Mouse (Mus musculus) MEL (cell line): ENCODE results near the gene Layn. TPM values are rescaled to one million over a fixed set of nuclear protein-coding genes. Genes with fewer than 3 reads are reported as not detected.

ENCODE experiments used
- DNase-seq: peaks from one replicate; pipeline ENCODE4 v3.0.0; 2011; ENCODE audit warnings: low read depth, low spot score
- H3K27ac ChIP-seq: 2 replicates; pipeline ENCODE4 v1.5.1; 2012; ENCODE audit warnings: low read depth, mild to moderate bottlenecking, control low read depth, low read length, moderate library complexity; ENCODE audit not compliant: control insufficient read depth
- H3K27me3 ChIP-seq, 2 experiments: fragments of 150-350 bp in 1 of 2; sonication (generic) in 1 of 2; 2 replicates each; pipeline ENCODE4 v1.6.1; 2012; ENCODE audit warnings: low read length in 2 of 2, mild to moderate bottlenecking in 2 of 2, improper control_type of control experiment in 1 of 2, moderate library complexity in 1 of 2; ENCODE audit not compliant: insufficient read depth in 2 of 2, control insufficient read depth in 1 of 2
- H3K36me3 ChIP-seq, 2 experiments: 2 replicates each; pipeline ENCODE4 v1.6.1; 2012 to 2014; ENCODE audit warnings: low read length in 2 of 2, improper control_type of control experiment in 1 of 2, inconsistent platforms in 1 of 2, mild to moderate bottlenecking in 1 of 2; ENCODE audit not compliant: insufficient read depth in 2 of 2, control insufficient read depth in 1 of 2
- H3K4me1 ChIP-seq, 2 experiments: fragments of 150-350 bp in 1 of 2; sonication (generic) in 1 of 2; 2 replicates each; pipeline ENCODE4 v1.6.1; 2012; ENCODE audit warnings: low read length in 2 of 2, improper control_type of control experiment in 1 of 2, mild to moderate bottlenecking in 1 of 2; ENCODE audit not compliant: insufficient read depth in 2 of 2, control insufficient read depth in 1 of 2
- H3K4me3 ChIP-seq, 2 experiments: fragments of 150-350 bp in 1 of 2; sonication (generic) in 1 of 2; 2 replicates each; pipeline ENCODE4 v1.5.1; 2012; ENCODE audit warnings: low read depth in 2 of 2, low read length in 2 of 2, mild to moderate bottlenecking in 2 of 2, moderate library complexity in 2 of 2, control low read depth in 1 of 2, improper control_type of control experiment in 1 of 2; ENCODE audit not compliant: control insufficient read depth in 1 of 2, insufficient read depth in 1 of 2
- H3K79me2 ChIP-seq: 2 replicates; pipeline ENCODE4 v1.6.1; 2012; ENCODE audit warnings: mild to moderate bottlenecking, low read length, moderate library complexity; ENCODE audit not compliant: control insufficient read depth, poor library complexity, insufficient read depth
- H3K9ac ChIP-seq: 2 replicates; pipeline ENCODE4 v1.6.1; 2012; ENCODE audit warnings: low read depth, mild to moderate bottlenecking, control low read depth, low read length, moderate library complexity; ENCODE audit not compliant: control insufficient read depth, poor library complexity, severe bottlenecking
- H3K9me3 ChIP-seq: fragments of 150-350 bp; sonication (generic); replicated peaks from 2 replicates; pipeline ENCODE4 v1.6.1; 2012; ENCODE audit warnings: mild to moderate bottlenecking, low read length, improper control_type of control experiment, moderate library complexity; ENCODE audit not compliant: insufficient read depth
- CHD2 ChIP-seq: IDR thresholded peaks from 2 replicates; pipeline ENCODE4 v1.6.1; 2011; ENCODE audit warnings: low read length, improper control_type of control experiment
- ELF1 ChIP-seq: IDR thresholded peaks from 2 replicates; pipeline ENCODE4 v1.6.1; 2014; ENCODE audit warnings: low read depth, mild to moderate bottlenecking, inconsistent platforms, low read length, improper control_type of control experiment, moderate library complexity
- GABPA ChIP-seq: IDR thresholded peaks from 2 replicates; pipeline ENCODE4 v1.6.1; 2012; ENCODE audit warnings: low read depth, mild to moderate bottlenecking, inconsistent platforms, low read length, improper control_type of control experiment, moderate library complexity
- GATA1 ChIP-seq: IDR thresholded peaks from 2 replicates; pipeline ENCODE4 v1.6.1; 2011; ENCODE audit warnings: low read depth, low read length, improper control_type of control experiment
- MAX ChIP-seq: IDR thresholded peaks from 2 replicates; pipeline ENCODE4 v1.6.1; 2011; ENCODE audit warnings: low read length, improper control_type of control experiment
- MEF2A ChIP-seq: IDR thresholded peaks from 2 replicates; pipeline ENCODE4 v1.6.1; 2014; ENCODE audit warnings: low read depth, mild to moderate bottlenecking, inconsistent platforms, low read length, improper control_type of control experiment; ENCODE audit not compliant: poor library complexity, insufficient replicate concordance, severe bottlenecking; ENCODE audit errors: extremely low read depth
- MYC ChIP-seq: IDR thresholded peaks from 2 replicates; pipeline ENCODE4 v1.6.1; 2011; ENCODE audit warnings: low read depth, mild to moderate bottlenecking, low read length, improper control_type of control experiment, moderate library complexity
- POLR2A ChIP-seq, 2 experiments: IDR thresholded peaks; 2 replicates each; pipeline ENCODE4 v1.6.1; 2011 to 2012; ENCODE audit warnings: low read length in 2 of 2, mild to moderate bottlenecking in 2 of 2, control low read depth in 1 of 2, improper control_type of control experiment in 1 of 2, low read depth in 1 of 2, moderate library complexity in 1 of 2; ENCODE audit not compliant: control insufficient read depth in 1 of 2, insufficient read depth in 1 of 2, poor library complexity in 1 of 2
- RAD21 ChIP-seq: IDR thresholded peaks from 2 replicates; pipeline ENCODE4 v1.6.1; 2011; ENCODE audit warnings: mild to moderate bottlenecking, low read depth, low read length, improper control_type of control experiment
- SMC3 ChIP-seq: IDR thresholded peaks from 2 replicates; pipeline ENCODE4 v1.6.1; 2011; ENCODE audit warnings: low read depth, low read length, improper control_type of control experiment
- TCF12 ChIP-seq: IDR thresholded peaks from 2 replicates; pipeline ENCODE4 v1.6.1; 2014; ENCODE audit warnings: low read depth, mild to moderate bottlenecking, inconsistent platforms, low read length, improper control_type of control experiment, moderate library complexity
- UBTF ChIP-seq: IDR thresholded peaks from 2 replicates; pipeline ENCODE4 v1.6.1; 2012; ENCODE audit warnings: low read depth, mild to moderate bottlenecking, inconsistent platforms, low read length, improper control_type of control experiment, moderate library complexity, borderline replicate concordance; ENCODE audit not compliant: insufficient read depth
- USF1 ChIP-seq: IDR thresholded peaks from 2 replicates; pipeline ENCODE4 v1.6.1; 2014; ENCODE audit warnings: low read depth, mild to moderate bottlenecking, inconsistent platforms, low read length, improper control_type of control experiment, moderate library complexity
- ZC3H11A ChIP-seq: IDR thresholded peaks from 2 replicates; pipeline ENCODE4 v1.6.1; 2012; ENCODE audit warnings: low read depth, mild to moderate bottlenecking, inconsistent platforms, low read length, improper control_type of control experiment
- ZMIZ1 ChIP-seq: IDR thresholded peaks from 2 replicates; pipeline ENCODE4 v1.6.1; 2012; ENCODE audit warnings: low read depth, mild to moderate bottlenecking, inconsistent platforms, low read length, improper control_type of control experiment, moderate library complexity
- polyA plus RNA-seq, 2 experiments: library from polyadenylated mRNA; stranded (reverse) in 1 of 2; unstranded in 1 of 2; fragments of >175 nt in 1 of 2; fragments of >200 nt in 1 of 2; gene quantifications; 2 replicates each; pipeline versions ENCODE4 v1.2.1 to v1.2.4; 2012; ENCODE audit warnings: low replicate concordance in 2 of 2, low read depth in 1 of 2; ENCODE audit not compliant: insufficient read length in 2 of 2, insufficient read depth in 1 of 2, missing spikeins in 1 of 2
- total RNA-seq: library from RNA; depleted of rRNA; stranded (reverse); fragments of 300-350 nt; gene quantifications from 2 replicates; pipeline ENCODE4 v1.2.3, GENCODE M21; 2012

Gene Layn
- total and polyA plus RNA-seq, 3 experiments, result not detected

DNA sequence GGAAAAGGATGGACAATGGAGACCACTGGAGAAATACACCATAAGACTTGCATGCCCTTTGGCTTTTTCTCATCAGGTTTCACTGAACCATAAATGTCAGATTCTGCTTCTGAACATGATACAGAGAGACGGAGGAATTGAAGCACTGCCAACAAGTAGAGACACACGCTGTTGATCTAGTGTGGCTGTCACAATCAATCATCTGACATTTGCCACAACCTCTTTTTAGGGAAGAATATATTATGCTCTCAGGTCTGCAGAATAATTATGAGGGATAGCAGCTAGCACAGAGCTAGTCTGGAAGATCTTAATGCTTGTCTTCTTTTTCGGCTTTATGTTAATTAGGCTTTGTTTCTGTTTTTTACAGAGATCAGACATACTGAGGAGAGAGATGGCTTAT is 8.7 kb downstream of the Layn start:
- no peak for TF ChIP-seq MYC
- Histone ChIP-seq H3K27me3 (peaks cover 0 to 3% of the 10 kb centered on the region in 2 experiments; a peak in 3 of 4 replicates), H3K9me3 (no peaks in the 10 kb centered on the region), H3K27ac (no peak overlapping the region), H3K4me1 (peaks cover 0 to 9% of the 10 kb centered on the region in 2 experiments; a peak in 1 of 4 replicates), H3K9ac (no peak overlapping the region), H3K4me3 (no peak overlapping the region), H3K79me2 (no peaks in the 10 kb centered on the region), H3K36me3 (no peaks in the 10 kb centered on the region)
- peak; percentile 25 for DNase-seq

DNA sequence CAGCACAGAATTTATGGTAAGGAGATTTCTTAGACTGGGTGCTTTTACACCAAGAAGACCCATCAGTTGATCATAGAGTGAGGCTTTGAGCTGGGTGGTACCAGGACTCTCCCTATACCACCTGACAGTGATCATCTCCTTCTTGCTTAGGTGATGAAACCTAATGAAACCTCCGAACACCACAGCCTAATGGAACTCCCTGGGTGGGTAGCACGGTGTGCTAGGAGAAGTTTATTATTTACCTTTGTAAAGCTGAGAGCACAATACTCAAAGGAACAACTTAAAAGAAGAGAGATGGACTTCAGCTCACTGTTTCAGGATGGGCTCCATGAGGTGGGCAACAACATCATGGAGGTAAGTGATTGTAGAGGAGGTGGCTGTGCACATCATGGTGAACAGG is 16.3 kb downstream of the Layn start, which contains the start of gene Btg4:
Gene Btg4 (plus strand): TSS at position 301 of the 400 bp plus-strand sequence.
- Histone ChIP-seq H3K9ac (no peak within 1 kb of the TSS), H3K36me3 (peaks cover 0 to 5% of the 10 kb centered on the region in 2 experiments; a peak in 2 of 4 replicates), H3K79me2 (no peaks in the 10 kb centered on the region), H3K9me3 (no peaks in the 10 kb centered on the region), H3K27ac (no peak within 1 kb of the TSS), H3K27me3 (peaks cover 2 to 5% of the 10 kb centered on the region in 2 experiments), H3K4me1 (peaks cover 4 to 5% of the 10 kb centered on the region in 2 experiments; a peak in 2 of 4 replicates), H3K4me3 (no peak within 1 kb of the TSS)
- TF ChIP-seq USF1 (no peak), CHD2 (no peak), ZMIZ1 (no peak), GABPA (no peak), RAD21 (no peak), POLR2A (IDR thresholded peaks at IDR 0.05; ENCODE audit: control insufficient read depth in 1 of 2, insufficient read depth in 1 of 2, low read depth in 1 of 2, low read length in 2 of 2, poor library complexity in 1 of 2) (no peak), MYC (no peak), SMC3 (no peak), ZC3H11A (no peak), ELF1 (no peak), TCF12 (no peak), GATA1 (no peak), UBTF (no peak), MEF2A (no peak), MAX (no peak)
- DNase-seq, result no peak
